Mouse (Mus musculus) midbrain, embryonic 16.5 days (tissue): ENCODE data around the gene Slc47a2. TPM values are rescaled to one million over a fixed set of nuclear protein-coding genes. Genes with fewer than 3 reads are reported as not detected.
A peak's percentile ranks its signal among the peaks of the same experiment; 100 is the strongest.

Experiments
- ATAC-seq: fragments of 200-750 bp; cut with Nextera tagmentation; 2 replicates; pipeline ENCODE4 v1.8.0; 2017; ENCODE audit warnings: moderate TSS enrichment
- H3K27ac ChIP-seq: fragments of 300-500 bp; sonication (generic); 2 replicates; pipeline ENCODE4 v1.5.1; 2014; ENCODE audit warnings: mild to moderate bottlenecking, low read length, mixed read lengths
- H3K27me3 ChIP-seq: fragments of 300-500 bp; sonication (generic); 2 replicates; pipeline ENCODE4 v1.6.1; 2014; ENCODE audit warnings: low read depth, low read length, mixed read lengths; ENCODE audit not compliant: control insufficient read depth, insufficient read depth
- H3K36me3 ChIP-seq: fragments of 300-500 bp; sonication (generic); 2 replicates; pipeline ENCODE4 v1.6.1; 2014; ENCODE audit warnings: mild to moderate bottlenecking, low read length, moderate library complexity, mixed read lengths; ENCODE audit not compliant: control insufficient read depth, insufficient read depth
- H3K4me1 ChIP-seq: fragments of 300-500 bp; sonication (generic); 2 replicates; pipeline ENCODE4 v1.6.1; 2014; ENCODE audit warnings: mild to moderate bottlenecking, low read length, mixed read lengths; ENCODE audit not compliant: control insufficient read depth, insufficient read depth
- H3K4me2 ChIP-seq: fragments of 300-500 bp; sonication (generic); 2 replicates; pipeline ENCODE4 v1.6.1; 2014; ENCODE audit warnings: mild to moderate bottlenecking, low read length, mixed read lengths
- H3K4me3 ChIP-seq: fragments of 300-500 bp; sonication (generic); 2 replicates; pipeline ENCODE4 v1.5.1; 2014; ENCODE audit warnings: low read depth, mild to moderate bottlenecking, low read length, moderate library complexity, mixed read lengths
- H3K9ac ChIP-seq: fragments of 300-500 bp; sonication (generic); 2 replicates; pipeline ENCODE4 v1.6.1; 2014; ENCODE audit warnings: low read depth, low read length, mixed read lengths
- H3K9me3 ChIP-seq: fragments of 300-500 bp; sonication (generic); replicated peaks from 2 replicates; pipeline ENCODE4 v1.6.1; 2014; ENCODE audit warnings: mild to moderate bottlenecking, low read length, mixed read lengths; ENCODE audit not compliant: control insufficient read depth, poor library complexity, severe bottlenecking
- WGBS: fragments of 180-500 bp; shearing (Covaris S2); extraction: QIAGEN DNeasy Blood & Tissue Kit; methylation state at CpG from one replicate; pipeline ENCODE4 v1.1.7; 2014; 5-methylcytosine and 5-hydroxymethylcytosine counted together
- polyA plus RNA-seq: library from polyadenylated mRNA; unstranded; fragments of >200 nt; fragmentation: Nextera tagmentation; extraction: Ambion mirVana; gene quantifications from 2 replicates; pipeline ENCODE4 v1.2.1, GENCODE M21; 2015

The Slc47a2 gene
- 0.09 TPM in 1 of 2 replicates, not detected in the other for polyA plus RNA-seq

- H3K27ac ChIP-seq: no peak within 1 kb of the TSS
- peak within 1 kb of the TSS; percentile 52 for H3K9ac ChIP-seq
- WGBS: 3% methylated on average over 61 of the region's 61 CpGs
- no peaks in the 10 kb centered on the region for H3K36me3 ChIP-seq
- H3K4me2 ChIP-seq: peak within 1 kb of the TSS; percentile 74
- H3K9me3 ChIP-seq: no peaks in the 10 kb centered on the region
- H3K27me3 ChIP-seq: peaks cover 18% of the 10 kb centered on the region
- ATAC-seq: no peak
- peaks cover 5% of the 10 kb centered on the region for H3K4me1 ChIP-seq
- peak within 1 kb of the TSS; percentile 44 for H3K4me3 ChIP-seq
Measured at GRCm38 (mm10) chr11:61342505-61343420, at the start of gene Slc47a2. Slc47a2 (minus strand) TSS chr11:61342860.

DNA sequence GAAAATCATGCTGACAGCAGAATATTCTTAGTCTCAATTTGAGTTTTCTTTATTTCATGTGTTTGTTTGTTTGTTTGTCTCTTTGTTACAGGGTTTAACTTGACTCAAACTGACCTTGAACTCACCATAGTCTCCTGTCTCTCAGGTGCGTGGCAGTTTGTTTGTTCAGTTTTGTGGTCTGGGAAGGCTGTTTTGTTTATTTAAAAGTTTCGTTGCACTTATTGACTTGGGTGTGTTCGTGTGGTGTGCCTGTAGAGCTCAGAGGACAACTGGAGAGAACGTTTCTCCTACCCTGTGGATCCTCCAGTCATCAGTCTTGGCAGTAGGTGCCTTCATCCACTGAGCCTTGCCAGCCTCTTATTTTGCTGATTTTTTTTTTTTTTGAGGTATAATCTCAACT is 46.3 kb upstream of the Slc47a2 start:
- H3K36me3 ChIP-seq: no peaks in the 10 kb centered on the region
- H3K9ac ChIP-seq: no peak overlapping the region
- no peak overlapping the region for H3K27ac ChIP-seq
- H3K4me1 ChIP-seq: no peaks in the 10 kb centered on the region
- no peak overlapping the region for H3K4me2 ChIP-seq
- H3K9me3 ChIP-seq: no peaks in the 10 kb centered on the region
- H3K27me3 ChIP-seq: no peaks in the 10 kb centered on the region
- ATAC-seq: no peak
- H3K4me3 ChIP-seq: no peak overlapping the region
- 85% methylated on average over 4 of the region's 4 CpGs for WGBS

DNA sequence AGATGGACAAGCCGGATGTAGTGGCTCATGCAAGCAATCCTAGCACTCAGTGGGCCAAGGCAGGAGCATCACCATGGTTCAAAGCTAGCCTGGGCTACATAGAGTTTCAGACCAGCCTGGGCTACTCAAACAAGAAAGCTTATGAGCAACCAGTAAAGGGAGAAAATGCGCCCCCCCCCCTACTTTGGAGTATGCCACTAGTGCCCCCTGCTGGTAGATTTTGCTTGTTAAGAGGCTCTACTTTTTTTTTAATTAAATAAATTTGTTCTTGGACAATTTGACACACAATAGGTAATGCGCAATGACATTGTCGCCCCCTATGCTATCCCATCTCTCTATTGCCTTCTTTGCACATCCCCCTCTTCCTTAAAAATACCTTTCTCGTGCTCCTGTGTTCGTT is 45.4 kb upstream of the Slc47a2 start:
- no peak overlapping the region for H3K27ac ChIP-seq
- 66% methylated on average over 6 of the region's 6 CpGs for WGBS
- H3K9me3 ChIP-seq: no peaks in the 10 kb centered on the region
- no peak overlapping the region for H3K4me3 ChIP-seq
- ATAC-seq: no peak
- no peak overlapping the region for H3K4me2 ChIP-seq
- H3K27me3 ChIP-seq: no peaks in the 10 kb centered on the region
- H3K36me3 ChIP-seq: no peaks in the 10 kb centered on the region
- no peak overlapping the region for H3K9ac ChIP-seq
- no peaks in the 10 kb centered on the region for H3K4me1 ChIP-seq

- WGBS: 74% methylated on average over 6 of the region's 6 CpGs
- no peak overlapping the region for H3K27ac ChIP-seq
- H3K9ac ChIP-seq: no peak overlapping the region
- H3K4me1 ChIP-seq: no peaks in the 10 kb centered on the region
- no peaks in the 10 kb centered on the region for H3K36me3 ChIP-seq
- H3K27me3 ChIP-seq: no peaks in the 10 kb centered on the region
- no peak overlapping the region for H3K4me2 ChIP-seq
- H3K4me3 ChIP-seq: no peak overlapping the region
- no peak for ATAC-seq
- no peaks in the 10 kb centered on the region for H3K9me3 ChIP-seq
Measured at GRCm38 (mm10) chr11:61387233-61387632, 44.6 kb upstream of the Slc47a2 start.

- H3K4me3 ChIP-seq: no peak overlapping the region
- no peak overlapping the region for H3K4me2 ChIP-seq
- ATAC-seq: no peak
- H3K27ac ChIP-seq: no peak overlapping the region
- H3K27me3 ChIP-seq: no peaks in the 10 kb centered on the region
- H3K9me3 ChIP-seq: no peaks in the 10 kb centered on the region
- no peaks in the 10 kb centered on the region for H3K36me3 ChIP-seq
- H3K4me1 ChIP-seq: no peaks in the 10 kb centered on the region
- no peak overlapping the region for H3K9ac ChIP-seq
- WGBS: 84% methylated on average over 4 of the region's 4 CpGs
Measured at GRCm38 (mm10) chr11:61385725-61386124, 43.1 kb upstream of the Slc47a2 start.

DNA sequence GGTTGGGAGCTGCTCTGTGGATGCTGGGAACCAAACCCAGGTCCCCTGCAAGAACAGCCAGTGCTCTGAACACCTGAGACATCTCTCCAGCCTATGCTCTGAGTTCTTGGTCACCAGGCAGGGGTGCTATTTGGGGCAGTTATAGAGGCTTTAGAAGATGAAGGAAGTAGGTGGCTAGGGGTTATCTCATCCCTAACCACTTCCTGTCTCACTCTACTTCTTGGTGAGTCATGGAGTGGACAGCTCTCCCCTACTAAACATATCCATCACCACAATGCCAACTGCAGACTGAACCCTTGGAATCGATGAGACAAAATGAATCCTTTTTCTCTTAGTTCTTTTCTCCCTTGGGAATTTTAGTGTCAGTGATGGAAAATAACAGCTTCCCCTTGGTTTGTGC is 38.6 kb upstream of the Slc47a2 start:
- WGBS: 96% methylated on average over 1 of the region's 1 CpGs

DNA sequence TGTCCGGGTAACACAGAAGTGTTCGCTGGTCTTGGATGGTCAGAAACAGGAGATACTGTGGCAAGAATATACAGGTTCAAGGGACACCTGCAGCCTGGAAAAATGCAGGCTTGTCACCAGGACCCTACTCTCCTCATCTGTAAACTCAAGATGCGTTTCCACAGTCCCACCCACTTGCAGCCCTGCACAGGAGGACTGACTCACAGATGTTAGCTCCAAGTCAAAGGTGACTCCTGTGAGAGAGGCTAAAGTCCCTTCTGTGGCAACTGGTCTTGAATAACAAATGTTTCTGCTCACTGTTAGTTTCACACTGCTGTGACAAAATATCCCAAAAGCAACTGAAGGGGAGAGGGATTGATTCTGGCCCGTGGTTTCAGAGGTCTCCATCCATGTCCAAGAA is 36.0 kb upstream of the Slc47a2 start:
- H3K9ac ChIP-seq: no peak overlapping the region
- 69% methylated on average over 4 of the region's 4 CpGs for WGBS
- no peaks in the 10 kb centered on the region for H3K9me3 ChIP-seq
- H3K4me3 ChIP-seq: no peak overlapping the region
- no peak overlapping the region for H3K4me2 ChIP-seq
- ATAC-seq: no peak
- peaks cover 5% of the 10 kb centered on the region; the same call in 1 of the 2 replicates for H3K4me1 ChIP-seq
- H3K36me3 ChIP-seq: no peaks in the 10 kb centered on the region
- peaks cover 29% of the 10 kb centered on the region for H3K27me3 ChIP-seq
- no peak overlapping the region for H3K27ac ChIP-seq

More for the DNA sequence above, 38.6 kb upstream of the Slc47a2 start:
- Histone ChIP-seq H3K27ac (no peak overlapping the region), H3K4me2 (no peak overlapping the region), H3K9me3 (no peaks in the 10 kb centered on the region), H3K27me3 (peaks cover 27% of the 10 kb centered on the region), H3K36me3 (no peaks in the 10 kb centered on the region), H3K9ac (no peak overlapping the region), H3K4me1 (peaks cover 5% of the 10 kb centered on the region; the same call in 1 of the 2 replicates), H3K4me3 (no peak overlapping the region)
- ATAC-seq: no peak

- H3K9me3 ChIP-seq: no peaks in the 10 kb centered on the region
- H3K36me3 ChIP-seq: no peaks in the 10 kb centered on the region
- H3K4me1 ChIP-seq: peaks cover 5% of the 10 kb centered on the region; the same call in 1 of the 2 replicates
- WGBS: 17% methylated on average over 39 of the region's 39 CpGs
- H3K4me2 ChIP-seq: peak within 1 kb of the TSS; percentile 49
- no peak within 1 kb of the TSS for H3K9ac ChIP-seq
- H3K27me3 ChIP-seq: peaks cover 29% of the 10 kb centered on the region
- H3K4me3 ChIP-seq: peak within 1 kb of the TSS; percentile 27
- no peak for ATAC-seq
- H3K27ac ChIP-seq: no peak within 1 kb of the TSS
Measured at GRCm38 (mm10) chr11:61377881-61378613, 35.4 kb upstream of the Slc47a2 start, which contains the start of gene Slc47a1. Slc47a1 (minus strand) TSS chr11:61378345.

GRCm38 (mm10) chr11:61368668-61369067 is 26.0 kb upstream of the Slc47a2 start:
- Histone ChIP-seq H3K27me3 (no peaks in the 10 kb centered on the region), H3K4me2 (no peak overlapping the region), H3K4me3 (no peak overlapping the region), H3K27ac (no peak overlapping the region), H3K36me3 (no peaks in the 10 kb centered on the region), H3K9ac (no peak overlapping the region), H3K4me1 (no peaks in the 10 kb centered on the region), H3K9me3 (no peaks in the 10 kb centered on the region)
- no peak for ATAC-seq
- 91% methylated on average over 2 of the region's 2 CpGs for WGBS
